Mouse (Mus musculus) embryonic stem cell, embryonic (primary cell): ENCODE data around the gene Klf2.

Experiments used
- CTCF ChIA-PET, 4 experiments: fragments of 300-600 bp in 2 of 4; fragments of 350-600 bp in 2 of 4; sonication (Branson Sonifier 250); formaldehyde crosslinking; loops; one replicate each; lab custom pipeline; 2022; ENCODE audit warnings: inconsistent platforms in 2 of 4; lab: Charles Lee
- POLR2A ChIA-PET, 4 experiments: fragments of 300-600 bp in 2 of 4; fragments of 350-600 bp in 2 of 4; sonication (Branson Sonifier 250); formaldehyde crosslinking; loops; one replicate each; lab custom pipeline; 2022; ENCODE audit warnings: antibody characterized with exemption in 4 of 4, inconsistent platforms in 1 of 4; lab: Charles Lee

Klf2 gene

DNA sequence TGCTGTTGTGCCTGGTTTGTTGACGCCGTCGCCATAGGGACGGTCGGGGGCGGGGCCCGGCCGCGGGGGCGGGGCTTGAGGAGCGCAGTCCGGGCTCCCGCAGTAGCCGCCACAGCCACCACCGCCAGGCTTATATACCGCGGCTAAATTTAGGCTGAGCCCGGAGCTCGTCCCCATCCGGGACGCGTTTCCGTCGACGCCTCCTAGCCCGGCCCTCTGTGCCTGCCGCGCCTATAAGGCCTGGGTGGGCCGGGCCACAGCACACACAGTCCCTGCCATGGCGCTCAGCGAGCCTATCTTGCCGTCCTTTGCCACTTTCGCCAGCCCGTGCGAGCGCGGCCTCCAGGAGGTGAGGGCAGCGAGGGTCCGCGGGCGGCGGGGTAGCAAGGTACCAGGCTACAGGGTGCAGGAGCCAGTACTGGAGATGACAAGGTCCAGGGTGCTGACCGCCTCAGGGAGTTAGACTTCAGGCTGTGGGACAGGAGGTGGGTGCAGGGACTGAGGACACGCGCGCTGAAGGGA lies at the start of gene Klf2:
Klf2 (plus strand) TSS at position 233 of the 522 bp plus-strand sequence.
- CTCF ChIA-PET = interaction anchor here (0.5 to 2.8 kb wide), 9 partner anchors 15 to 161 kb away, joined by 3 to 10 read pairs (median 3); no protein-coding TSS in a partner anchor
- POLR2A ChIA-PET = interaction anchor here (0.5 to 41.7 kb wide), 129 partner anchors 6 to 1621 kb away, joined by 3 to 3163 read pairs (median 4); partner anchors contain the start of genes Gm10282 (in 3 of the 4), Fam32a (in 2 of the 4), Klf2 (in 2 of the 4) and Med26 (in 2 of the 4)

- ChIA-PET POLR2A (interaction anchor here (0.6 to 11.4 kb wide), 55 partner anchors 9 to 394 kb away, joined by 3 to 555 read pairs (median 6); partner anchors contain the start of genes Ap1m1 (in 3 of the 4) and Klf2 (in 3 of the 4)), CTCF (interaction anchor here (0.6 to 4.6 kb wide), 14 partner anchors 9 to 95 kb away, joined by 3 to 25 read pairs (median 4); partner anchors contain the start of genes Ap1m1 (in 1 of the 4) and Hsh2d (in 1 of the 4))
Observed at GRCm38 (mm10) chr8:72270606-72271005, 48.2 kb upstream of the Klf2 start.

DNA sequence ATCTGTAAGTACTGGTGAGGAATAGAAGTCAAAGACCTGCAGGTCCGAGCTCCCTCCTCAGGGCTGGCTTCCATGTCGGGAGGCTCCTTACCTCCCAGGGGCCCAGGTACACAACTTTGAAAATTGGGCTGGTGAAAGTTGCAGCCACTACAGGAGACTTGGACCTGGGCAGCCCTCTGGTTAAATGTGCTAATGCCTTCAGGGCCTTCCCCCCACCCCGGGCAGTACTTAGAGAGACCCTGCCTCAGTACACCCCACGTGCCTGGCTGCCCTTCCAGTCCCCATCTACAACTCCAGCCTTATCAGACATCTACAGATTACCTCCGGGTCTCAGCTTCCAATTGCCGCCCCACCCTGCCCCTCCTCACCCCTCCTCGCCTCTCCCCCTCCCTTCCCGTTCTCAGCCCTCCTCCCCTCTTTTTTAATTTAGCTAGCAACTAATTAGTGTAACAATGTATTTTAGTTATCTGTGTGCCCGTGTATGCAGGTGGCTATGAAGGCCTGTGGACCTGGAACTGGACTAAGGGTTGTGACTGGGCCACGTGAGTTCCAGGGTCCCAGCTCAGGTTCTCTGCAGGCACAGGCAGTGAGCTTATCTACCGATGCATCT lies 47.7 kb upstream of the Klf2 start:
- POLR2A ChIA-PET = interaction anchor here (0.5 to 11.4 kb wide), 90 partner anchors 7 to 1061 kb away, joined by 3 to 555 read pairs (median 5); partner anchors contain the start of genes Klf2 (in 4 of the 4), Ap1m1 (in 3 of the 4), Smim7 (in 1 of the 4) and Tpm4 (in 1 of the 4)

GRCm38 (mm10) chr8:72271691-72272090 lies 47.1 kb upstream of the Klf2 start:
- ChIA-PET POLR2A (interaction anchor here (0.5 to 11.4 kb wide), 87 partner anchors 8 to 1061 kb away, joined by 3 to 555 read pairs (median 5); partner anchors contain the start of genes Klf2 (in 4 of the 4), Ap1m1 (in 3 of the 4), Smim7 (in 1 of the 4) and Tpm4 (in 1 of the 4)), CTCF (interaction anchor here (0.6 to 4.6 kb wide), 38 partner anchors 10 to 117 kb away, joined by 3 to 25 read pairs (median 4); partner anchors contain the start of genes Ap1m1 (in 1 of the 4), Fam32a (in 1 of the 4), Hsh2d (in 1 of the 4) and Klf2 (in 1 of the 4))

More for the DNA sequence above, 47.7 kb upstream of the Klf2 start:
- CTCF ChIA-PET = interaction anchor here (0.5 to 4.6 kb wide), 35 partner anchors 10 to 194 kb away, joined by 3 to 25 read pairs (median 4); partner anchors contain the start of genes Ap1m1 (in 1 of the 4), Hsh2d (in 1 of the 4) and Klf2 (in 1 of the 4)

- ChIA-PET CTCF (interaction anchor here (0.5 to 4.6 kb wide), 67 partner anchors 9 to 277 kb away, joined by 3 to 25 read pairs (median 4); partner anchors contain the start of genes Ap1m1 (in 2 of the 4), Klf2 (in 2 of the 4), Fam32a (in 1 of the 4) and Gm10282 (in 1 of the 4)), POLR2A (interaction anchor here (0.6 to 11.4 kb wide), 74 partner anchors 7 to 602 kb away, joined by 3 to 555 read pairs (median 6); partner anchors contain the start of genes Klf2 (in 3 of the 4) and Ap1m1 (in 1 of the 4))
Observed at GRCm38 (mm10) chr8:72272361-72272760, 46.5 kb upstream of the Klf2 start.

DNA sequence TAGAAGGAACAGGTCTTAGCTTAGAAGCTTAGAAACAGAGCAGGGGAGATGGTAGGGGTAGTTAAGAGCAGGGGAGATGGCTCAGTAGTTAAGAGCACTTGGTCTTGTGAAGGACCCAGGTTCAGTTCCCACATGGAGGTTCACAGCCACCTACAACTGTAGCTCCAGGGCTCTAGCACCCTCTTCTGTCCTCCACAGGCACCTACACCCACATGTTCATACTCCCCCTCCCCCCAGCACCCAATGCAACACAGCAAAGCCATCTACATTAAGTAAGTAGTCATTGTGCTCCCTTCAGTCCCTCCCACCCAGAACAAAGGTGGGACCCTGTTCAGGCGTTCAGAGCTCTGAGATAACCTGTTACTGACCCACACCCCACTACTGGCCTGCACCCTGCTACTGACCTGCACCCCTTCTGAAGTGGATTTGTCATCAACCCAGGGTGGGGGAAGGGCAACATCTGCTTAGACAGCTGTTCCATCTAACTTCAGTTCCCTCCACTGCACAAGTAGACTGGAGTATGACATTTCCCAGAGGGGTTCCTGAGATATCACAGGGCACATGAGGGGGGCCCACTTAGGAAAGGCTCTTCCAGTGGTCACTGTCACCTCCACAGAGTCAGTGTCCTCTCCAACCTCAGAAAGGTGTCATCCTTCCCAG lies 45.6 kb upstream of the Klf2 start:
- POLR2A ChIA-PET = interaction anchor here (0.5 to 11.4 kb wide), 54 partner anchors 7 to 638 kb away, joined by 3 to 555 read pairs (median 7); partner anchors contain the start of genes Klf2 (in 3 of the 4) and Ap1m1 (in 2 of the 4)
- CTCF ChIA-PET = interaction anchor here (0.6 to 4.6 kb wide), 46 partner anchors 10 to 116 kb away, joined by 3 to 25 read pairs (median 4); partner anchors contain the start of genes Ap1m1 (in 2 of the 4), Klf2 (in 2 of the 4) and Fam32a (in 1 of the 4)

DNA sequence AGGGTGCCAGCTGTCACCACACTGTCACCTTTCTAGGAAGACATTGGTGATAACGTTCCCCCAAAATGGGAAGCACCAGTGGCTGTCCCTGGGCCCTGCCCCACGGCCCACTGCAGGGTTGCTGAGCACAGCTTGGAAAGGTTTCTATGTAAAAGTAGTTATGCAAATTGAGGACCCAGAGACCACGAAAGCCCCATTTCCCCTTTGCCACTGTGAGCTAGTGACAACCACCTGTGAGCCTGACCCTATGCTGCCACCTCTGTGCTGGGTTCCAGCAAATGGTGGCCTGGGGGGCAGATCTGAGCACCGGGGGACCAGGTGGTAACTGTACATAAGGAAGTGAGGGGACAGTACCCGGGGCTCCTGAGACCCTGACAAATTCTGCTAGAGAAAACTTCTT lies 45.0 kb upstream of the Klf2 start:
- CTCF ChIA-PET = interaction anchor here in 2 of 4 experiments (0.9 to 4.6 kb wide), 7 partner anchors 12 to 93 kb away, joined by 3 to 25 read pairs (median 7); no protein-coding TSS in a partner anchor

DNA sequence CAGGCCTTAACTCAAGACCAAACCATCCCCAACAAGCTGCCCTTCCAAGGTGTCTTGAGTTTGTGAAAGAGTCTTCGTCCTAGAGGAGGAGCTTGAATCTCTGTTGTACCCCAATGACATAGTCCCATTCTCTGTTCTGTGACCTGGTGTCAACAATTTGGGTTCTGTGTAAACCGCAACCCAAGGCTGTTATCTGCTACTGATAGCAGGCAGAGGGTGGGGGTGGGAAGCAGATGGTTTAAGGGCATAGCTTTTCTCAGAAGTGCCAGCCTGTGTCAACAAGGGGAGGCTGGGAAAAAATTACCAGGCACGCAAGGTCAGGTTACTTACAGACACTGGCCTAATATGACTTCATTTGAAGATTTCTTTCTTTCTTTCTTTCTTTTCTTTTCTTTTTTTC lies 41.6 kb upstream of the Klf2 start:
- CTCF ChIA-PET = interaction anchor here in 1 of 4 experiments (0.6 kb wide), 1 partner anchor 622 kb away, joined by 6 read pairs; no protein-coding TSS in a partner anchor
- POLR2A ChIA-PET = interaction anchor here (0.6 to 4.5 kb wide), 26 partner anchors 7 to 403 kb away, joined by 3 to 28 read pairs (median 4); partner anchors contain the start of gene Klf2 (in 3 of the 4)

More for the DNA sequence above, 45.0 kb upstream of the Klf2 start:
- POLR2A ChIA-PET = interaction anchor here (0.7 to 11.4 kb wide), 21 partner anchors 11 to 305 kb away, joined by 3 to 555 read pairs (median 31); partner anchors contain the start of genes Klf2 (in 3 of the 4) and Ap1m1 (in 1 of the 4)

GRCm38 (mm10) chr8:72279151-72279550 lies 39.7 kb upstream of the Klf2 start:
- CTCF ChIA-PET = interaction anchor here in 2 of 4 experiments (0.6 to 1.9 kb wide), 4 partner anchors 16 to 428 kb away, joined by 3 to 10 read pairs (median 4); no protein-coding TSS in a partner anchor
- POLR2A ChIA-PET = interaction anchor here in 3 of 4 experiments (0.6 to 4.5 kb wide), 21 partner anchors 8 to 178 kb away, joined by 3 to 28 read pairs (median 8); partner anchors contain the start of gene Klf2 (in 2 of the 3)

DNA sequence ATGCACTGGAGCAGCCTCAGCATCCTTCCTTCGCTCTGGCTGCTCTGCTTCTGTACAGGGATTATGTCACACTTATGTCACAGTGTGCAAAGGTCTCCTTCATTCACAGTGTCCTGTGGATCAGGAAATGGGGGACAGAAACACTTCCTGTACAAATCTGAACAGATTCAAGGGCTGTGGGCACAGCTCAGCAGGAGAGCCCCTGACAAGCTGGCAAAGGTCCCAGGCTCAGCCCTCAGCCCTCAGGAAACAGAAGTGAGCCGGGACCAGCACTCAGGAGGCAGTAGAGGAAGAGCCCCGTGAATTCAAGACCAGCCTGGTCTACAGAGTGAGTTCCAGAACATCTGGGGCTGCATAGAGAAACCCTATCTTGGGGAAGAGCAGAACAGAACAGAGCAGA lies 37.2 kb upstream of the Klf2 start:
- POLR2A ChIA-PET = interaction anchor here in 2 of 4 experiments (0.6 to 4.3 kb wide), 5 partner anchors 9 to 268 kb away, joined by 3 to 23 read pairs (median 6); no protein-coding TSS in a partner anchor
- CTCF ChIA-PET = interaction anchor here in 1 of 4 experiments (0.9 kb wide), 1 partner anchor 9 kb away, joined by 5 read pairs; no protein-coding TSS in a partner anchor

GRCm38 (mm10) chr8:72285285-72285684 lies 33.5 kb upstream of the Klf2 start:
- ChIA-PET CTCF (interaction anchor here in 2 of 4 experiments (1.0 to 2.4 kb wide), 2 partner anchors 12 to 13 kb away, joined by 4 to 6 read pairs; no protein-coding TSS in a partner anchor), POLR2A (interaction anchor here in 2 of 4 experiments (0.5 to 14.3 kb wide), 7 partner anchors 13 to 536 kb away, joined by 3 to 277 read pairs (median 5); partner anchors contain the start of gene Klf2 (in 2 of the 2))

- POLR2A ChIA-PET = interaction anchor here (0.6 to 14.3 kb wide), 14 partner anchors 11 to 400 kb away, joined by 3 to 277 read pairs (median 5); partner anchors contain the start of gene Klf2 (in 1 of the 4)
- CTCF ChIA-PET = interaction anchor here (0.7 to 4.4 kb wide), 7 partner anchors 11 to 713 kb away, joined by 3 to 25 read pairs (median 5); no protein-coding TSS in a partner anchor
Observed at GRCm38 (mm10) chr8:72289051-72289450, 29.8 kb upstream of the Klf2 start.

GRCm38 (mm10) chr8:72291104-72291503 lies 27.7 kb upstream of the Klf2 start:
- CTCF ChIA-PET = interaction anchor here (0.5 to 4.4 kb wide), 4 partner anchors 18 to 91 kb away, joined by 3 to 25 read pairs (median 11); no protein-coding TSS in a partner anchor
- POLR2A ChIA-PET = interaction anchor here in 3 of 4 experiments (0.6 to 14.3 kb wide), 28 partner anchors 10 to 75 kb away, joined by 3 to 277 read pairs (median 6); partner anchors contain the start of genes Klf2 (in 3 of the 3) and Gm10282 (in 1 of the 3)

- ChIA-PET CTCF (interaction anchor here in 3 of 4 experiments (1.1 to 2.0 kb wide), 3 partner anchors 21 to 72 kb away, joined by 4 to 6 read pairs (median 4); no protein-coding TSS in a partner anchor), POLR2A (interaction anchor here in 3 of 4 experiments (0.6 to 14.3 kb wide), 20 partner anchors 10 to 327 kb away, joined by 3 to 277 read pairs (median 6); partner anchors contain the start of genes Klf2 (in 2 of the 3) and Gm10282 (in 1 of the 3))
Observed at GRCm38 (mm10) chr8:72293309-72293708, 25.5 kb upstream of the Klf2 start.

DNA sequence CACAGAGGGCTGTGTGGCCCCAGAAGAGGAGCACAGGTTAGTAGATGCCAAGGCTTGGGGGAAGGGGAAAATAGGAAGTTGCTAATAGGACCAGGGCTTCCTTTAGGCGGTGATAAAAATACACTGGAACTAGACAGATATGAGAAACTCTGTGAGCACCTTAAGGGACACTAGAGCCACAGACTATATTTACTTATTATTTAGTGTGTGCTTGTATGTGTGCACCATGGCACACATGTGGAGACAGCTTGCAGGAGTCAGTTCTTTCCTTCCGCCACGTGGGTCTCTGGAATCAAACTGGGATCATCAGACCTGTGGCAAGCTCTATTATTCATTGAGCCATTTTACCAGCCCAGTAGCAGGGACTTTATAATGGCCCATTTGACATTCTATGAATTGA lies 23.7 kb upstream of the Klf2 start:
- CTCF ChIA-PET = interaction anchor here in 2 of 4 experiments (1.2 to 1.8 kb wide), 2 partner anchors 23 to 55 kb away, joined by 3 to 5 read pairs; partner anchors contain the start of gene Ap1m1 (in 1 of the 2)
- POLR2A ChIA-PET = interaction anchor here (0.5 to 14.3 kb wide), 26 partner anchors 10 to 685 kb away, joined by 3 to 277 read pairs (median 6); partner anchors contain the start of genes Klf2 (in 3 of the 4) and Gm10282 (in 1 of the 4)
